ENCODE assay signal across 8 mouse cellular contexts in genomic region chr3:109026991-109027470, GRCm38 (mm10). TPM values are rescaled to one million over a fixed set of nuclear protein-coding genes. Genes with fewer than 3 reads are reported as not detected.
DNase-seq lines count a peak whose midpoint lies in the region; ATAC-seq and TF ChIP-seq lines count a peak whose summit lies in the region.
"Had no signal": no experiment of that assay in that cellular context is flagged by ENCODE, and none has a peak within 500 bp of the region (broad histone marks: within the 10 kb centered on the region; RNA-seq: fewer than 3 reads in every experiment).

No protein-coding gene starts in this region.

- TF ChIP-seq CTCF in E14TG2a.4 (conservative IDR thresholded peaks at IDR 0.05; ENCODE audit: low read length): no peak

- 0 out of 2 replicates have a peak, but pooled peaks have one; percentile 3 for ATAC-seq in granulocyte monocyte progenitor cell, adult 5-6 weeks (replicated peaks; ENCODE audit: poor library complexity, severe bottlenecking)

- H3K36me3 ChIP-seq in E14TG2a.4 (ENCODE audit: insufficient read depth, low read length): no peaks in the 10 kb centered on the region

- H3K27me3 ChIP-seq in E14TG2a.4 (ENCODE audit: insufficient read depth, low read length): peaks cover 28% of the 10 kb centered on the region

- H3K4me1 ChIP-seq in E14TG2a.4 (replicated peaks; ENCODE audit: low read depth, low read length): peaks cover 20% of the 10 kb centered on the region

- peak; percentile 45 for DNase-seq in R1 (ENCODE audit: low read depth, low spot score)
- peak; percentile 68 for DNase-seq in embryo, embryonic 10.5 days (ENCODE audit: low spot score)
- peak; percentile 24 for DNase-seq in kidney, adult 9 months
- DNase-seq in lung, postnatal 4 days: peak; percentile 51 to 56
- DNase-seq in skeletal muscle tissue, adult 2 months (ENCODE audit: low read depth, low spot score): peak; percentile 41

- peak overlapping the region; percentile 81 for H3K4me3 ChIP-seq in E14TG2a.4 (replicated peaks; ENCODE audit: low read length)

- no peaks in the 10 kb centered on the region for H3K9me3 ChIP-seq in E14TG2a.4 (ENCODE audit: low read length)

RNA-seq across cellular contexts. Expression of gene Fam102b, which starts 0.4 kb away (rescaled TPM):
- total RNA-seq in granulocyte monocyte progenitor cell, adult 5-6 weeks (2014; fragmentation: Nextera tagmentation): 28.8 and 29.1 TPM in 2 replicates
- total RNA-seq in granulocyte monocyte progenitor cell, adult 5-6 weeks (2017): 32.2 and 33.7 TPM in 2 replicates

RNA-seq across cellular contexts. Expression of gene Slc25a54, which starts 53.2 kb away (rescaled TPM):
- total RNA-seq in granulocyte monocyte progenitor cell, adult 5-6 weeks (2014; fragmentation: Nextera tagmentation): not detected in 2 replicates
- total RNA-seq in granulocyte monocyte progenitor cell, adult 5-6 weeks (2017): not detected in 2 replicates
- total RNA-seq: heart, postnatal 10 days had no signal

Comparison
In these comparisons a context has a peak if more than half of its experiments do, and no peak if none do; other contexts are left out.
1. Peak in every context shown above with its lines: DNase-seq, ATAC-seq and H3K4me3 ChIP-seq.